Mouse (Mus musculus): ENCODE results near the gene Zar1.
A peak's percentile ranks its signal among the peaks of the same experiment; 100 is the strongest.
"Not testable (repeated sequence)": the region's sequence is repeated elsewhere in the genome, so short reads cannot be mapped to it uniquely, and the experiment has no call there.

The Zar1 gene

GRCm38 (mm10) chr5:72580970-72581332 lies at the start of gene Zar1:
Gene Zar1 (minus strand): TSS chr5:72581254.
- not testable (repeated sequence) for DNase-seq (ENCODE audit: low read depth, low spot score)

GRCm38 (mm10) chr5:72630026-72630425 lies 49.0 kb upstream of the Zar1 start:
- no peak for DNase-seq (ENCODE audit: low read depth, low spot score)

- no peak for DNase-seq (ENCODE audit: low read depth, low spot score)
Observed at GRCm38 (mm10) chr5:72621022-72621421, 40.0 kb upstream of the Zar1 start.

- DNase-seq (ENCODE audit: low read depth, low spot score) = no peak
Observed at GRCm38 (mm10) chr5:72617413-72617812, 36.4 kb upstream of the Zar1 start.

- DNase-seq (ENCODE audit: low read depth, low spot score) = no peak
Observed at GRCm38 (mm10) chr5:72603138-72603537, 22.1 kb upstream of the Zar1 start.

GRCm38 (mm10) chr5:72601006-72601405 lies 20.0 kb upstream of the Zar1 start:
- no peak for DNase-seq (ENCODE audit: low read depth, low spot score)

GRCm38 (mm10) chr5:72587192-72587681 lies 6.2 kb upstream of the Zar1 start, which contains the start of gene Gm5868:
Gene Gm5868 (minus strand): TSS chr5:72587551.
- DNase-seq (ENCODE audit: low read depth, low spot score) = no peak

GRCm38 (mm10) chr5:72586667-72587191 lies 5.7 kb upstream of the Zar1 start:
- not testable (repeated sequence) for DNase-seq (ENCODE audit: low read depth, low spot score)

GRCm38 (mm10) chr5:72586122-72586521 lies 5.1 kb upstream of the Zar1 start:
- DNase-seq (ENCODE audit: low read depth, low spot score) = not testable (repeated sequence)

GRCm38 (mm10) chr5:72580088-72580969 lies 725 bp downstream of the Zar1 start:
- DNase-seq (ENCODE audit: low read depth, low spot score) = not testable (repeated sequence)

- not testable (repeated sequence) for DNase-seq (ENCODE audit: low read depth, low spot score)
Observed at GRCm38 (mm10) chr5:72579599-72579998, 1.5 kb downstream of the Zar1 start.

- no peak for DNase-seq (ENCODE audit: low read depth, low spot score)
Observed at GRCm38 (mm10) chr5:72565621-72566020, 15.4 kb downstream of the Zar1 start.

- DNase-seq (ENCODE audit: low read depth, low spot score) = not testable (repeated sequence)
Observed at GRCm38 (mm10) chr5:72563183-72563582, 17.9 kb downstream of the Zar1 start.

- DNase-seq (ENCODE audit: low read depth, low spot score) = no peak
Observed at GRCm38 (mm10) chr5:72560976-72561628, 20.0 kb downstream of the Zar1 start.

- peak; percentile 98 for DNase-seq (ENCODE audit: low read depth, low spot score)
Observed at GRCm38 (mm10) chr5:72559544-72560049, 21.5 kb downstream of the Zar1 start, which contains the start of gene Nfxl1. Gene Nfxl1 (minus strand): TSS chr5:72559684.

- DNase-seq (ENCODE audit: low read depth, low spot score) = no peak
Observed at GRCm38 (mm10) chr5:72558716-72559526, 22.1 kb downstream of the Zar1 start.

- DNase-seq (ENCODE audit: low read depth, low spot score) = no peak
Observed at GRCm38 (mm10) chr5:72556245-72556644, 24.8 kb downstream of the Zar1 start.

- DNase-seq (ENCODE audit: low read depth, low spot score) = no peak
Observed at GRCm38 (mm10) chr5:72551209-72551608, 29.8 kb downstream of the Zar1 start.

- no peak for DNase-seq (ENCODE audit: low read depth, low spot score)
Observed at GRCm38 (mm10) chr5:72528896-72529295, 52.2 kb downstream of the Zar1 start.

Measured in skeletal muscle tissue, adult 2 months (tissue).